ENCODE assay signal across 17 mouse cellular contexts in the genomic region with DNA sequence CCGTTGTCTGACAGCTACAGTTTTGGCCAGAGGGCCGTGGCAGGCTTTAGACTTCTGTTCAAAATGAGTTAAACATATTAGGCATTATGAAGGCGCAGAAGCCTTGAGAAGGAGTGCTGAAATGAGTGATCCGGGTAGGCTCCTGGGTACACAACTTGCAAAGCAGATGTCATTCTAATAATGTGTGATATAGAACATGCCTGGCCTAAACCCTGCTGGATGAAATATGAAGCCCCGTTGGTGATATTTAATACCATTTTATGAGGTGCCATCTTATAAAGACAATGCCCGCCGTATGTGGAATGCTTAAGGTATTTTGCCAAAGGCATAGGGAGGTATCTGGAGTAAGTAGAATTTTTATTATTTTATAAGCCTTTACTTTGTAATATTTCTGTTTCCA.
"Had no signal": no experiment of that assay in that cellular context is flagged by ENCODE, and none has a peak within 500 bp of the region (broad histone marks: within the 10 kb centered on the region; RNA-seq: fewer than 3 reads in every experiment).

No protein-coding gene starts in this region.

- H3K4me3 ChIP-seq: lung, embryonic 15.5 days; megakaryocyte, embryonic 14.5 days; midbrain, embryonic 13.5 days; midbrain, embryonic 15.5 days; neural tube, embryonic 12.5 days; stomach, embryonic 15.5 days had no signal

- H3K4me2 ChIP-seq: lung, embryonic 15.5 days; midbrain, embryonic 11.5 days; midbrain, embryonic 13.5 days; midbrain, embryonic 15.5 days; neural tube, embryonic 12.5 days; stomach, embryonic 15.5 days had no signal

- ATAC-seq: lung, postnatal 0 days; midbrain, embryonic 13.5 days; midbrain, embryonic 15.5 days had no signal

- H3K9me3 ChIP-seq: lung, embryonic 15.5 days; midbrain, embryonic 13.5 days; midbrain, embryonic 15.5 days; neural tube, embryonic 12.5 days; stomach, embryonic 15.5 days had no signal

- H3K36me3 ChIP-seq: lung, embryonic 15.5 days; midbrain, embryonic 13.5 days; midbrain, embryonic 15.5 days; neural tube, embryonic 12.5 days; stomach, embryonic 15.5 days had no signal

- H3K4me1 ChIP-seq: lung, embryonic 15.5 days; megakaryocyte, embryonic 14.5 days; midbrain, embryonic 13.5 days; midbrain, embryonic 15.5 days; neural tube, embryonic 12.5 days; stomach, embryonic 15.5 days had no signal

- H3K9ac ChIP-seq: lung, embryonic 15.5 days; midbrain, embryonic 13.5 days; midbrain, embryonic 15.5 days; neural tube, embryonic 12.5 days; stomach, embryonic 15.5 days had no signal

- DNase-seq: lung, adult 2 months; lung, postnatal 14 days; lung, postnatal 36 days; right cerebral cortex, postnatal 14 days; thymus, adult 2 months; thymus, postnatal 25 days; thymus, postnatal 4 days had no signal

- H3K27ac ChIP-seq: lung, embryonic 15.5 days; macrophage; midbrain, embryonic 13.5 days; midbrain, embryonic 15.5 days; neural tube, embryonic 12.5 days; stomach, embryonic 15.5 days; stomach, postnatal 0 days had no signal

- H3K27me3 ChIP-seq: lung, embryonic 15.5 days; megakaryocyte, embryonic 14.5 days; midbrain, embryonic 13.5 days; midbrain, embryonic 15.5 days; neural tube, embryonic 12.5 days; stomach, embryonic 15.5 days had no signal
